Mouse (Mus musculus) skeletal muscle tissue, adult 2 months (tissue): ENCODE measurements around the gene Pole.

Experiments
- DNase-seq: peaks from one replicate; pipeline ENCODE4 v3.0.0-alpha.2; 2012; ENCODE audit warnings: low read depth, low spot score

Gene Pole

DNA sequence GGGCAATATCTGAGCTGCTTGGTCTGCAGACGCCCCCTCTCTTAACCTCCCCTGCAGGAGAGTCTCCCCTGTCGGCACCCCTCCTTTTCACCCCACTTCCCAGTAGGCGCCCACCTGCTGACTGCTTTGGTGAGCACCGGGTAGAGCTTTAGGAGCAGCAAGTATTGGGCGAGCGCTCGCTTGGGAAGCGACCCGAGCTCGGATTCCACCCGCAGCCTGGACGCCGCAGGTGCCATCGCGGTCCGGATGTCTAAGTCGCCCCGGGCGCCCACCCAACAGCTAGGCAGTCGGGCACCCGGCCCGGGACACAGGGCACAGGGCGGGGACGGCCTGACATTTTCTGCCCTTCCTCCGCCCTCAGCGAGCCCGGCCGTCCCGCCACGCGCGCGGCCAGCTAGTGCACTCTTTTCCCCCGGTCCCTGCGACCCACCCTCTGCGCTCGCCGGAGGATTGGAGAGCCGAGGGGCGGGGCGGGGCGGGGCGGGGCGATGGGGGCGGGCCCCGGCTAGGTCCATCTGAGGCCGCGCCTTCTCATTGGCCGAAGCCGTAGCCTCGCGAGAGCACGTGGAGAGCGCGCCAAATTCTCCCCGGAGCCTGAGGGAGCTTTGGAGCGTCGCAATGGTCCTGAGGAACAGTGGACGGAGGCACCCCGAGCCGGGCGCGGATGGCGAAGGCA is at the start of gene Pole, which contains the start of gene Pxmp2:
Gene Pole, plus strand, starts transcription at position 537 of the 676 bp plus-strand sequence.
Gene Pxmp2, minus strand, starts transcription at position 417 of the 676 bp plus-strand sequence.
- DNase-seq, result peak; percentile 86

DNA sequence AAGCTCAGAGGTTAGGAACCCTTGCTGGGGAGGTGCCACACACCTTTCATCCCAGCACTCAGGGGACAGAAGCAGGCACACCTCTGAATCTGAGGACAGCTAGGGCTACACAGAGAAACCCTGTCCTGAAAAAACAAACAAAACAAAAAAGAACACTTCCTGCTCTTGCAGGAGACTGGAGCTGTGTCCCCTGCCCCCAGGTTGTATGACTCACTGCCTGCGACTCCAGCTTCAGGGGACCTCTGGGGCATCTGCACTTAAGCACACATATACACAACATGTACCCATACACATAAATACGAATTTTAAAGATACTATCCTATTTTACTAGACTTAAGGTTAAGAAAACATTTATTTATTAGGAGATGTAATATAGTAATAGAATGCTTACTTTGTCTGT is 42.0 kb upstream of the Pole start:
- no peak for DNase-seq

DNA sequence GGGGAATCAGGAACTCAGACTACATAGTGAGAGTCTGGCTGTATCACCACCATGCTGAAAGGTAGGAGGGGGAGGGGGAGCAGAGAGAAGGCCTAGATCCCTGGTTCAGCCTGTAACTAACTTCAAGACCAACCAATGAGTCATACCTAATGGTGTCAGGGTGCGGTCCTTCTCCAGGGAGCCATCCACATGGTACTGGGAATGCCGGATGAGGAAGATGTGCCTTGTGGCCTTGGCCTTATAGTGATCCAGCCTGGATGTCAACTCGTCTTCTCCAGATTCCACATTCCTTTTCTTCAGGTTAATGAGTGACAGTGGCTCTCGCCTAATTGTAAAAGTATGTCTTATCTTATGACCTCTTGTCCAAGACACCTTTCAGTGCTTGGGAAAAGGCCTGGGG is 19.2 kb upstream of the Pole start:
- DNase-seq, result no peak

DNA sequence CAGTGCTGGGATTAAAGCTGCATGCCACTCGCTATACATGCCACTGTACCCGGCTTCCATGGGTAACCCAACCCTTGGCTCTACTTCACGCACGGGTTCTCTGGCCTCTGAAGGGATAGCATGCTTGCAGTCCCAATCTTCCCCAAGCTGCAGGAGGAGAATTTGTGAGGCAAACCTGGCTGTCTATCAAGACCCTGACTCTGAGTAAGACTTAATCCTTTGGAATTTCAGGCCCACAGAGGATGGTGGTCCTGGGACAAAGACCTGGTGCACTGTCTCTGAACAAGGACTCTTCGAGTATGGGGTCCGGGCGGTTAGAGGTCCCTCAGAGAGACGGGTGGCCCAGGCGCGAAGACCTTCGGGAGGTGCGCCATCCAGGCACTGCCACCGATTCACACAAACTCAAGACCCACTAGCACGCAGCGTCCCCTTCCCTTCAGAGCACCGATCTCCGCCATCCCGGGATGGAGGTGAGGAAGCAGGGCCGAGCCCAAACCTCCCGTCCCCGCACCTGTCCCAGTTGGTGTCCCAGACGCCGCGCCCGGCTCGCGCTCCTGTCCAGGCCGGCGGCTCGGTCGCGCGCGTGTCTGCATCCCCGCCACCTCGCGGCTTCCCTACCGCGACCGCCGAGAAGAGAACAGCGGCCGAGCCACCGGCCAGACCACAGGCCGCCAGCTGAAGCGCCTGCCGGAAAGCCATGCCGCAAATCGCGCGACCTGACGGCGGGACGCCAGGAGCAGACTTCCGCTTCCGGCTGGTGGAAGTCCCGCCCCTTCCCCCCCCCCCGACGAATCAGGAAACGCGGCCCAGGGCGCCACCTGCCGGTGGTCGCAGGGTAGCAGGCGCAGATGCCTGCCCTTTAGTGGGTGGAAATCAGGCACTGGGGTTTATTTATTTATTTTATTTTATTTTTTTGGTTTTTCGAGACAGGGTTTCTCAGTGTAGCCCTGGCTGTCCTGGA is 16.7 kb upstream of the Pole start, which contains the start of gene Pgam5:
Gene Pgam5, minus strand, starts transcription at position 773 of the 961 bp plus-strand sequence.
- peak; percentile 89 for DNase-seq

DNA sequence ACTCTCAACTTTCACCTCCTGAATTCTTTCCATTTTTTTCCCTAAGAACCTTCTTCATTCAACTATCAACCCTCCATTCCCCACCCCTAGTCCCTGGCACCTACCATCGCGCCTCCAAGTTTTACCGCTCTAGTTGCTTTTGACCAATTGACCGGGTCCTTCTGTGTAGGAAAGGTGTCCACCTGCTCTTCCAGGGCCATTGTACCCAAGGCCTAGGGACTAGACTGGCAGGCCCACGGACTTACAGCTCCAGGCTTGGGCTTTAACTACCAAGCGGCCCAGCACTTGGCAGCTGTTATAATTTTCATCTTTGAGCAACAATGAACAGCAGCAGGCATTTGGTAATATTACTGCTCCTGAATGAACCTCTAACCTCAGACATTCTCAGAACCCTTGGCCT is 15.9 kb upstream of the Pole start:
- no peak for DNase-seq

DNA sequence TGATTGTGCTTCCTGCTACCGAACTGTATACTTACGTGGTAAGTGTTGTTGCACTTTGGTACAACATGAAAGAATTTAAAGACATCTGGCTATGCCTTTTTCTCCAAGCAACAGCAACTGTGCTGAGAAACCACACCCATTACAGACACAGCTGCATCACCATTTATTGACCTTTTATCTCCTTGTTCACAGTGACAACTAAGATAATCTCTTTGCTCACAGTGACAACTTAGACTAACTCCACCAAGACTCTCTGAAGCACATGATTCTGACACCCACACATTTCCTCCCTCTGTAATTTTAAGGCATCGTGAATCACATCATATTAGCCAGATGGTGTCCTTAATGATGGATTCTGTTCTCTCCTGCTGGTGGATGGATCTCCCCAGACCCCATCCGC is 12.0 kb upstream of the Pole start:
- DNase-seq, result no peak

DNA sequence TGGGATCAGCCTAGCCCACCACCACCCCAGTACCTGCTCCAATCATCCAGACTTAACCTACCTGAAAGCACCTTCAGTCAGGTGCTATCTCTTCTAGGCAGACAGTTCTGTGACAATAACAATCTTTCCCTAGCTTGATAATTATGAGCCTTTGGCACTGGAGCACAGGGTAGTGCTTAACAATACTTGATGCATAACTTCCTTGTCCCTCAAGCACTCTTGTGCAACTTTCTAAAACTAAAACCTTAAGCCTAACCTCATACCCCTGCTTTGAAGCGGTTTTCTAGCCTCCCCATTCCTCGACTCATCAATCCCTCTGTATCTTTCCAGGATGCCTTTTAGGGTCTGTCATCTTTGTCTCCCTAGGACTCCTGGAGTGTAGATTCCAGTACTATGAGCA is 11.3 kb upstream of the Pole start:
- no peak for DNase-seq

DNA sequence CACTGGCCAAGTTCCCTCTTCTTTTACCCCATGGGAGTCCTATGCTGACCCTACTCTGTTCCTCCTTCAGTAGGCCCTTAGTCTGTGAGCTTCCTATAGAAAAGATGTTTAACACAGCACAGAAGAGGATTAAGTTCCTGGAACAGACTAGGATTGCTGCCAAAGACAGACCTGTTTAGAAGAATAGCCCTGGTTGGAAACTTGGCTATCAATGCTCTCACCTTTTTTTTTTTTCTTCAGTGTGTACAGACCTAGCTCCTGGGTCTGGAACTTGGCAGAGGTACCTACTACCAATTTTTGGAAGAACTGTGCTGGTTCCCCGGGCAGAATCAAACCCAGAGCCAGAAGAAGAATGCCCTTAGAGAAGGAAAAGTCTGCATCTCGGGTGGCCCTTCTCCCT is 9.7 kb upstream of the Pole start:
- no peak for DNase-seq

DNA sequence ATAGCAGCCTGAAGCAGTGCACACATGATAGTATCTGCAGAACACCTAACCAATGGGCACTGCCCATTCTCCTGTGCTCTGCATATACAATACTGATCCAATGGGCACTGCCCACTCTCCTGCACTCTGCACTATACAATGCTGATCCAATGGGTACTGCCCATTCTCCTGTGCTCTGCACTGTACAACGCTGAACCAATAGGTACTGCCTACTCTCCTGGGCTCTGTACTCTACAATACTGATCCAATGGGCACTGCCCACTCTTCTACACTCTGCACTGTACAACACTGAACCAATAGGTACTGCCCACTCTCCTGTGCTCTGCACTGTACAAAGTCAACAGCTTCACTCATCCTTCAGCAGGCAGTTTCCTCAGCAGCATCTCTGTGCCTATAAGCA is 9.2 kb upstream of the Pole start:
- no peak for DNase-seq

DNA sequence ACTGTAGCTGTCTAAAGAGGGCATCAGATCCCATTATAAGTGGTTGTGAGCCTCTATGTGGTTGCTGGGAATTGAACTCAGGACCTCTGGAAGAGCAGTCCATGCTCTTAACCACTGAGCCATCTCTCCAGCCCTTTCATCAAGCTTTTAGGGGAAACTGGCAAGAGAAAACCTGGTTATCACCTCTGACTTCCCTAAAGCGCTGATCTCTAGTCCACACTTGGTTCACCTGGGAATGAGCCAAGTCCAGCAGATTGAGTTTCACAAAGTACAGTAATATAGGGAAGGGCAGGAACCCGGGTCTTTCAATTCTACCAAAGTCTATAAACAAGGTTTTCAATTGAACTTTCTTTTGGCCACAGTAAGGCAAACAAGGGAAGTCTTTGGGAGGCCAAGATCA is 4.1 kb upstream of the Pole start:
- no peak for DNase-seq

DNA sequence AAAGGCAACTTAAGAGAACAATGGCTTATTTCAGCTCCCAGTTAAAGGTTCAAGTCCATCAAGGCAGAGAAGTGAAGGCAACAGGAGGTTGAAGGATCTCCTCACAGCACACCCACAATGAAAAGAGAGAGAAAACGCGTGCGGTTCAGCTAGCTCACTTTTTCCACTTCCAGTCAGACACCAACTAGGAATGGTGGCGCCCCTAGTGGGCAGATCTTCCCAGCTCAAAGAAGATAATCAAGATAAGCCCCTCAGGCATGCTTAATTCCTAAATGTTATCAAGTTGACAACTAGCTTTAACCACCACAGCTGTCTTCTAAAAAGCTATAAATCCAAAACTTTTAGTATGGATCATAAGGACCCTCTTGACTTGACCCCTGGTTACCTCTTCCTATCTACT is 1.6 kb upstream of the Pole start:
- DNase-seq, result no peak

DNA sequence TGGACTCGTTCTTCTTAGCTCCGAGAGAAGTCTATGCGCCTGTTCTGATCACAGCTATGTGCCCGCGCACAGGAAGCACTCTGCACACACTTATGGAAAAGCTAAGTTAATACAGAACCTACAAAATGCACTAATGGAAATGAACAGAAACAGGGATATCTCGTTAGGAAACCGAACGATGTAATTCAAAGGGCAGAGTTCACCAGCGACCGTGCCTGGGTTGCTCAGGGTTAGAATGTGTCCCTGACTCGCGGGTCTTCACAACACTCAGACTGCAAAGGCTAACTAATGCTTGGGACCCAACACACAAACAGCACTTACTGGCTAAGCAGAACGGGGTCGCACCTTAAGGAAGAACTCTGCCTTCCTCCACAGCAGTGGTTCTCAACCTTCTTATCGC is 950 bp upstream of the Pole start:
- DNase-seq, result no peak

DNA sequence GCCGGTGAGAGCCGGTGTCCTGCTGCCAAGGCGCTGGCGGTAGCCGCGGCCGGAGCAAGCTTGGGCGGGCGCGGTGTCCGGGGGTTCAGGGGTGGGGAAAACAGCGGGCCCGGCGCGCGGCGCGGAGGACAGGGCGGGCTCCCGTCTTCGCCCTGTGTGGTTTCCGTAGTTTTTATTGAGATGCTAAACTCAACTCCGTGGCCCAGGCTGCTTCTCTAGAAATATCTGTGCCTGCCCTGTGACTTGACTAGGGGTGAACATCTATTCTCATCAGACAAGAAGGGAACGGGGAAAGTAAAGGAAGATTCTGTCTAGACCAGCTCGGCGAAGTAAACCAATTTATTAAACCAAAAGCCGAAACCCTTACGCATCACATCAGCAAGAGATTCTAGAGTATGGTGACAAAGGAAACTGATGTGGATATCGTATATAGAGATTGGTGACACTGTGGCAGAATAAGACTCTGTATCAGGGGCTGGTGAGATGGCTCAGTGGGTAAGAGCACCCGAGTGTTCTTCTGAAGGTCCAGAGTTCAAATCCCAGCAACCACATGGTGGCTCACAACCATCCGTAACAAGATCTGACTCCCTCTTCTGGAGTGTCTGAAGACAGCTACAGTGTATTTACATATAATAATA is 459 bp downstream of the Pole start:
- no peak for DNase-seq

DNA sequence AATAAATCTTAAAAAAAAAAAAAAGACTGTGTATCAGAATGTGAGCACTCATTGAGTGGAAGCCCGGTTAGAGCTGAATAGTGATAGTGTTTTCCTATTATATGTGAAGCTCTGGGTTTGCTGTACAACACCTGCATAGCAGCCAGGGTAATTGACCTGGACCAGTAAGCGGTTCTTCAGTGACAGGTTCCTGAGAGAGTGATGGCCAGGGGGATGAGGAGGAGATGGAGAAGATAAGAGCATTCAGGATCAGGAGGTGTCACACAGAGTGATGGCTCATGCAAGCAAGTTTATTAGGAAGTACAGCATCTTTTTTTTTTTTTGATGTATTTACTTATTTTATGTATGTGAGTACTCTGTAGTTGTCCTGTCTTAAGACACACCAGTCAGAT is 974 bp downstream of the Pole start:
- DNase-seq, result no peak

DNA sequence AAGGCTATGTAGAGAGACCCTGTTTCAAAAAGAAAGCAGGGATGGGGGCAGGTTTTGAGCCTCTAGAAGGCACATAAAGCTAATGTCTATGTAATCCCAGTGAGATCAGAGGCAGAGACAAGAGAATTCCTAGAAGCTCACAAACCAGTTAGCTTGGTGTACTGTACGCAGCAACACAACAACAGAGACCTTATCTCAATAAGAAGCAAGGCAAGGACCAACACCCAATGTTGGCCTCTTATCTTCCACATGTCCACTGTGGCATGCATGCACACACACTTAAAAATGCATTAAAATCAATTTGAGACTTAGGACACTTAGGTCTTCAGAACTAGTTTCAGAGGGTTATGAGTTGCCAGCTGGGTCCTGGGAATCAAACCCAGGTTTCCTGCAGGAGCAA is 5.5 kb downstream of the Pole start:
- no peak for DNase-seq

DNA sequence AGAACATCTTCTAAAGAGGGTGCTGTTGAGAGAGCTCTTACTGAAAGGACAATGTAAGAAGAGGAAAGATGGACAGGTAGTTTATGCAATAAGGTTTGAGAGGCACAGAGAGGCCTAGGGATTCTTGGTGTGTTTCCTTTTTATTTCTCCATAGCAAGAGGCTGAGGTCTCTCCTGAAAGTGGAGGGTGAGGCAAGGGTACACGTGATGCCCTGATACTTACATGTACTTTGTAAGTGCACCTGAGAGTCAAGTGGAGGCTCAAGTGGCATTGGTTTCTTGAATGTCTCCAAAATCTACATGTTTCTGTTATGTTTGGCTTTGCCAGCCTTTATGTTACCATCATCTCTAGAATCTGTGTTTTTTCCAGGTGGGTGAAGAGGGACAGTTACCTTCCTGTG is 10.5 kb downstream of the Pole start:
- DNase-seq, result no peak

DNA sequence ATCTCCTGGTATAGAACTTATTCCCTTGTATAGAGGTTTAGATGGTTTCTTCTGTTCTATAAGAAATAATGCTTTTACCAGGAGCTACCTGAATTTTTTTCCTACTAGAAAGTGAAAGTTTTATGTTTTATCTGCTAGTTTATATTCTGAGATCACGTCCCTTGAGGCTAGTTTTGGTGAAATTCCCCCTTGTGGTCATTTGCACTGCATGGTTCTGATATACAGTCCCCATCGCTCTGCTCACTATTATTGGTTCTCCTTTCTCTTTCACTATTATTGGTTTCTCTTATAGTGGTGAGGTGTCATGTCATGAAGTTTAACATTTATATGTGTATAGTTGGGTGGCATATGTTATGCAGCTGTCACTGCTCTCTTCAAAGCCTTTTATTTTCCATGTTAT is 14.5 kb downstream of the Pole start:
- no peak for DNase-seq

DNA sequence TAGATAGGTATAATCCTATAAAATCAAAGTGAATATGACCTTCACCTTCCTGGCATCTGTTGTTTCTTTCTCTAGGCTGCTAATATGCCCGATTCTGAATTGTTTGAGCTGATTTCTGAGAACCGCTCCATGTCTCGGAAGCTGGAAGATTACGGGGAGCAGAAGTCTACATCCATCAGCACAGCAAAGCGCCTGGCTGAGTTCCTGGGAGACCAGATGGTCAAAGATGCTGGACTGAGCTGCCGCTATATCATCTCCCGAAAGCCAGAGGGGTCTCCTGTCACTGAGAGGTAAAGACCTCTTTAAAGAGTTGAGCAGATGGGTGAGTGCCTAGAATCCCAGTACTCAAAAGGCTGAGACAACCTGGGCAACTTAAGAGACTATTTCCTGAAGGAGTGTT is 22.8 kb downstream of the Pole start:
- no peak for DNase-seq

DNA sequence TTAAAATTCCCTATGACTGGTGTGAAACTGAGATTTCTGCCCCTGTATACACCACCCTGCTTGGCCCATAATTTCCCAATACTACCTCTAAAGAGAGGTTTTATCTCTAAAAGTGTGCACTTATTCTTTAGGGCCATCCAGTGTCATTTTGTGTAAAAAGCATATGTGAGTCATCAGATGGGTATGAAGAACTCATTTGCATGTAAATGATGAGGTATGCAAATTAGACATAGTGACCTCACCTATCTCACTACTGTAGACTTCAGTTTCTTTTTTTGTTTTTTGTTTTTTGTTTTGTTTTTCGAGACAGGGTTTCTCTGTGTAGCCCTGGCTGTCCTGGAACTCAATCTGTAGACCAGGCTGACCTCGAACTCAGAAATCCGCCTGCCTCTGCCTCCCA is 27.0 kb downstream of the Pole start:
- no peak for DNase-seq

DNA sequence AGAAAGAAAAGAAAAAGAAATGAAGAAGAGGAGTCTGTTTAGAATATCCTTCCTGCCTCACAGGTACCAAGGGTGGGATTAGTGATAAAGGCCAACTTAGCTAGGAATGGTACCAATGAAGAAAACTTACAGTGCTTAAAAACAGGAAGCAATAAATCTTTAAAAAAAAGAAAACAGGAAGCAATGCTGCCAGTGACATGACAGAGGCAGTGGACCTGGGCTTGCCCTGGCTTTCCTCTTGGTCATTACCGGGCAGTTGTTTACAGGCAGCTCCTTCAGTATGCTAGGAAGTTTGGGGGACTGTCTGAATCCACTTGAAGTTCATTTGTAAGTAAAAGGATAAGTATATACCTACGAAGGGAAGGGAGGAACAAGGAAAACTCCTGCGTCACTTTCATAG is 44.4 kb downstream of the Pole start:
- DNase-seq, result no peak

DNA sequence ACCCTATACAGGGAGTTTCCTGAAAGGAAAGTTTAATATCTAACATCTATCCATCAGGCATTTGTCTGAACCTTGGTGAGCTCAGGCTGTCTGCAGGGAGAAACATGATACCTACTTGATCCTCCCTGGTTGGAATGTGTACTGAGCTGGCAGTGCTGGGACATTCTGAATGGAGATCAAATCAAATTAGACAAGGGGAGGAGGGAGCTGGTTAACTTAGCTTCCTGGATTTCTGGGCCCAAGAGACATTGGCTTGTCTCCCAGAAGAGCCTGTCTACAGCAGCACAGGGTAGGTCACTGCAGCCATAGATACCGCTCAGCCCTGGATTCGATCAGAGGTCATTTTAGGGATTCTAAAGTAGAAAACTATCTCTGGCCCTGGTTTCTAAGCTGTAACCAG is 52.7 kb downstream of the Pole start:
- peak; percentile 17 for DNase-seq

DNA sequence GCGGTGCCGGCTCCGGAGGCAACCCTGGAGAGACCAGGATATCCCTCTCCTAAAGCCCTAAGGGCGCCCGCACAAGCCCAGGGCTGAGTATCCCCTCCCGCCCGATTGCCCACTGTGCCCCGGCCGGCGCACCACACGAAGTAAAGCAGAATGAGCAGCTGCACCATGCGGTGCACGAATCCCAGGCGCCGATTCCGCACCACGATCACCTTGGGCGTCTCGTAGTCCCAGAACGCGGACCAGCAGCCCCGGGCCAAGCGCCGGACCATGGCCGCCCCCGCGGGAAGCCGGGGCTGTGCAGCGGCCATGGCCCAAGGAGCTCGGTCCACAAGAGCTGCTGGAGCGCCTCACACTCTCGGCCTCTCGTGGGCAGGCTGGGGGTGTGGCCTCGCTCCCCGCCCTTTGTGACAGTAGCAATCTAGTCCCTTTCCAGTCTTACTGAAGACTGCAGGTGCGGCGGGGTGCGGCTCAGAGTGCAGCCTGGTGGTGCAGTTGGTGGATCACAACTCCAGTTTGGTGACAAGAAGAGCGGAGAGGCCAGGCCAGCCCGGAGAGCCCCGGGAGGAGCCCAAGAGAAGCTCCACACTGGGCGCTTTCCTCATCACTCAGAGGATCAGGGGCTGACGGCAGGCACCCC is 56.7 kb downstream of the Pole start, which contains the start of gene P2rx2:
Gene P2rx2, minus strand, starts transcription at position 565 of the 637 bp plus-strand sequence.
- no peak for DNase-seq
